Mouse (Mus musculus) lung, postnatal 36 days (tissue): ENCODE results near the gene March9.

Experiments used
- DNase-seq: peaks from one replicate; pipeline ENCODE4 v3.0.0; 2022; ENCODE audit warnings: mixed read lengths

Gene March9

GRCm38 (mm10) chr10:127030336-127031296 lies 29.4 kb downstream of the March9 start, which contains the start of gene Tsfm:
Gene Tsfm, minus strand, starts transcription at chr10:127030840.
- DNase-seq: peak; percentile 93

DNA sequence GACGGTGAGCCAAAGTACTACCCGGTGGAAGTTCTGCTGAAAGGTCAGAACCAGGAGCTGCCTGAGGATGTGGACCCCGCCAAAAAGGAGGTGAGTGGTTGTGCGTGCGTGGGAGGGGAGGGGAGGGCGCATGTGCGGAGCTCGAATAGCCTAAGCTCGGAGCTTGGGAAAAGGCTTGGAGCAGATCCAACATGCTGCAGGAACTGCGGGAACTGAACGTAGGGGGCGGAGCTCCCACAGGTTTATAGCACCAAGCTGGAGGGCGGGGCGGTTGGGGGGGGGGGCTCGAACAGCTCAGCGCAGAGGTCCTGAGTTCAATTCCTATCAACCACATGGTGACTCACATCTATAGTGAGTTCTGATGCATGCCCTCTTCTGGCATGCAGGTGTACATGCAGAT lies 41.6 kb downstream of the March9 start:
- DNase-seq: no peak

GRCm38 (mm10) chr10:127017071-127017470 lies 42.9 kb downstream of the March9 start:
- no peak for DNase-seq

DNA sequence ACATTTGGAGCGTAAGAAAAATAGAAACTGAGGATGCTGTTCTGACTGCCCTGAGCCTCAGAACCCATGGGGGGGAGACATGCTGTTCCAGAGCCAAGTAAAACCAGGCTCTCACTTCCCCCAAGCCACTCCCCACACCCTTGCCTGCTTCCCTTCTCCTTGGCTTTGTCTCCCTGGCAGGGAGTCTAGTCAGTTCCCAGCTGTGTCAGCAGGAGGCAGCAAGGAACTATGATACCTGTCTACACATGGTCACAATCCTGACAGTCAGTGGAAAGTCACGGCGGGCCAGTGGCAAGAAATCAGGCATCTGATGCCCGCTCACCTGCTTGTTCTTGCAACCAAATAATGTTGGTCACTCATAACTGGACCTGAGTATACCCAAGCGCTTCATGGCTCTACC lies 43.5 kb downstream of the March9 start:
- DNase-seq: peak; percentile 31
